Mouse (Mus musculus) forebrain, embryonic 11.5 days (tissue): ENCODE results near the gene Best1. TPM values are rescaled to one million over a fixed set of nuclear protein-coding genes. Genes with fewer than 3 reads are reported as not detected.
A peak's percentile ranks its signal among the peaks of the same experiment; 100 is the strongest.

ENCODE experiments used
- ATAC-seq: fragments of 200-750 bp; cut with Nextera tagmentation; replicated peaks from 2 replicates; pipeline ENCODE4 v1.8.0; 2017; ENCODE audit warnings: moderate TSS enrichment; ENCODE audit not compliant: low FRiP score
- DNase-seq: peaks from one replicate; pipeline ENCODE4 v3.0.0-alpha.2; 2017; ENCODE audit warnings: low spot score
- H3K27ac ChIP-seq: fragments of 300-500 bp; sonication (generic); 2 replicates; pipeline ENCODE4 v1.5.1; 2014; ENCODE audit warnings: low read depth, low read length
- H3K27me3 ChIP-seq: fragments of 300-500 bp; sonication (generic); 2 replicates; pipeline ENCODE4 v1.6.1; 2014; ENCODE audit warnings: mild to moderate bottlenecking, low read length, mixed read lengths; ENCODE audit not compliant: control insufficient read depth, insufficient read depth
- H3K36me3 ChIP-seq: fragments of 300-500 bp; sonication (generic); 2 replicates; pipeline ENCODE4 v1.6.1; 2014; ENCODE audit warnings: mild to moderate bottlenecking, low read length, moderate library complexity, mixed read lengths; ENCODE audit not compliant: control insufficient read depth, insufficient read depth
- H3K4me1 ChIP-seq: fragments of 300-500 bp; sonication (generic); replicated peaks from 2 replicates; pipeline ENCODE4 v1.6.1; 2014; ENCODE audit warnings: low read length, mixed read lengths; ENCODE audit not compliant: control insufficient read depth, insufficient read depth
- H3K4me2 ChIP-seq: fragments of 300-500 bp; sonication (generic); 2 replicates; pipeline ENCODE4 v1.6.1; 2014; ENCODE audit warnings: low read depth, mild to moderate bottlenecking, low read length, moderate library complexity, mixed read lengths; ENCODE audit not compliant: severe bottlenecking
- H3K4me3 ChIP-seq: fragments of 300-500 bp; sonication (generic); 2 replicates; pipeline ENCODE4 v1.5.1; 2014; ENCODE audit warnings: low read depth, low read length
- H3K9ac ChIP-seq: fragments of 300-500 bp; sonication (generic); 2 replicates; pipeline ENCODE4 v1.6.1; 2014; ENCODE audit warnings: low read length
- H3K9me3 ChIP-seq: fragments of 300-500 bp; sonication (generic); 2 replicates; pipeline ENCODE4 v1.6.1; 2016; ENCODE audit warnings: low read length, mixed read lengths; ENCODE audit not compliant: control insufficient read depth
- WGBS: fragments of 180-500 bp; shearing (Covaris S2); extraction: QIAGEN DNeasy Blood & Tissue Kit; methylation state at CpG from one replicate; pipeline ENCODE4 v1.1.7; 2014; 5-methylcytosine and 5-hydroxymethylcytosine counted together
- polyA plus RNA-seq: library from polyadenylated mRNA; unstranded; fragments of >200 nt; fragmentation: Nextera tagmentation; extraction: Ambion mirVana; gene quantifications from 2 replicates; pipeline ENCODE4 v1.2.1, GENCODE M21; 2014

Gene Best1
- polyA plus RNA-seq, 1 experiment from 2014 or later: 0.92 TPM

DNA sequence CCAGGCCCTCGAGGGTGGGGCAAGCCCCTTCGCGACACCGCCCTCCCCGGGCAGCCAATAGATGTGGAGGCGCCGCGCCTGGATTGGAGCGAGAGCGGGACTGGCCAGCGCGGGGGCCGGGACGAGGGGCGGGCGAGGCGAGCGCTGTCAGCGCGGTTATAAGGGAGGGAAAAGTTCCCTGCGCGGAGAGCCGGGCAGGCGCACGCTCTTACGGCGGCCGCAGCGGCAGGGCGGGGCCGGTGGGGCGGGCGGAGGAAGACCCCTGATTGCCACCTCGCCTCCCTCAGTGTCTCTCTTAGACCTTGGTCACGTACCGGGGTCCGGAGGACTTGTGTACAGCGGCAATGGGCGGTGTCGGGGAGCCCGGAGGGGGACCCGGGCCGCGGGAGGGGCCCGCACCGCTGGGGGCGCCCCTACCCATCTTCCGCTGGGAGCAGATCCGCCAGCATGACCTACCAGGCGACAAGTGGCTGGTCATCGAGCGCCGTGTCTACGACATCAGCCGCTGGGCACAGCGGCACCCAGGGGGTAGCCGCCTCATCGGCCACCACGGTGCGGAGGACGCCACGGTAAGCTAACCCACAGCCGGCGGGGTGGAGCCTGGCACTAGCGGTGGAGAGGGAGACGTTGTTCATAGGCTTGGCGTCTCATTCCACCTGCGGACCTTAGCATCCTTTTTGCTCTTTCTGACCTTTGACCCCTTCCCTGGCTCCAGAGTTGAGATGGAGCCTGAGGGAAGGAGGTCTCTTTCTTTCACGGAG, 40.1 kb upstream of the Best1 start, which contains the start of gene Fads3:
TSS of gene Fads3 (plus strand) at position 182 of the 761 bp plus-strand sequence.
- Histone ChIP-seq H3K9ac (peak within 1 kb of the TSS; percentile 63), H3K27me3 (no peaks in the 10 kb centered on the region), H3K27ac (no peak within 1 kb of the TSS), H3K4me2 (peak within 1 kb of the TSS; percentile 98), H3K36me3 (no peaks in the 10 kb centered on the region), H3K4me1 (peaks cover 4% of the 10 kb centered on the region; the same call in 1 of the 2 replicates), H3K9me3 (no peaks in the 10 kb centered on the region), H3K4me3 (peak within 1 kb of the TSS; percentile 59)
- DNase-seq (peak; percentile 89), ATAC-seq (peak; percentile 91)
- WGBS: under 1% methylated on average over 69 of the region's 69 CpGs

- Histone ChIP-seq H3K27me3 (no peaks in the 10 kb centered on the region), H3K27ac (no peak overlapping the region), H3K36me3 (no peaks in the 10 kb centered on the region), H3K4me3 (peak overlapping the region; percentile 59), H3K4me2 (peak overlapping the region; percentile 98), H3K9me3 (no peaks in the 10 kb centered on the region), H3K4me1 (peaks cover 4% of the 10 kb centered on the region; the same call in 1 of the 2 replicates), H3K9ac (peak overlapping the region; percentile 63)
- no peak for DNase-seq
- 4% methylated on average over 20 of the region's 20 CpGs for WGBS
- peak; percentile 4; the same call in 1 of the 2 replicates for ATAC-seq
Observed at GRCm38 (mm10) chr19:10040866-10041387, 39.5 kb upstream of the Best1 start.

DNA sequence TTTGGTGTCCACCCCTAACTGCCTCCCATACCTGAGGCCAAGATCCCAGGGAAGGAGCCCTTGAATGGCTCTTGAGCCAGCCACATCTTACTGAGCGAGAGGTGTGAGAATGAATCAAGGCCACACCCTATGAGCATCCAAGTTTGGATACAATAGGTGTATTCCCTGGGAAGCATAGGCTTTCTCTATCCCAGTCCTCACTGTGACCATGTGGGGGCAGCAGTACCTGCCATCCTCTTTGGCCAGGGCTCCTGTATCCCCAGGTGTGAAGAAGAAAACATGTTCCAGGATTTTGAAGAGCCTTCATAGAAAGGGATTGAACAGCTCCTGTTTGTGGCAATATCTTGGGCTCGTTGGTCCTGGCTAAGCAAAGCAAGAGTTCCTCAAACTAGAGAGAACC, 38.2 kb upstream of the Best1 start:
- H3K27me3 ChIP-seq: no peaks in the 10 kb centered on the region
- no peak overlapping the region for H3K9ac ChIP-seq
- no peak overlapping the region for H3K27ac ChIP-seq
- H3K4me1 ChIP-seq: peaks cover 4% of the 10 kb centered on the region; the same call in 1 of the 2 replicates
- no peak overlapping the region for H3K4me3 ChIP-seq
- H3K4me2 ChIP-seq: no peak overlapping the region
- no peaks in the 10 kb centered on the region for H3K36me3 ChIP-seq
- WGBS: 86% methylated on average over 2 of the region's 2 CpGs
- ATAC-seq (no peak), DNase-seq (no peak)
- H3K9me3 ChIP-seq: no peaks in the 10 kb centered on the region

DNA sequence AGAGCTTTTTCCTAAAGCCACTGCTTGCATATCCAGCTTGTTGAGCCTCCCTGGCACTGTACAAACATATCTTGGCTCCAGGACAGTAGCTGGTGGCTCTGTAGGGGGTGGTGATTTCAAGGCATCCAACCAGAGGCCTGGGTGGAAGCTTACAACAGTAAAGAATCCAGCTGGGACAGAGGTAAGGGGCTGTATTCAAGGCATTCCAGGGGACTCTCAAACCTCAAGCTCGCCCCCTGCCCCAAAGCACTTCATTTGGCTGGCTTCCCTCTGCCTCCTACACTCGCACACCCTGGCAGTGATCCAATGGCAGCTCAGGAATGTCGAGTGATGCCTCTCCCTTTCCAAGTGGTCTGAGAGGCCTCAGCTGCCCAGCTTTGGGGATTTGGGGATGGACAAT, 37.5 kb upstream of the Best1 start:
- no peak overlapping the region for H3K4me2 ChIP-seq
- H3K4me1 ChIP-seq: peaks cover 4% of the 10 kb centered on the region; the same call in 1 of the 2 replicates
- H3K9ac ChIP-seq: no peak overlapping the region
- DNase-seq: no peak
- H3K9me3 ChIP-seq: no peaks in the 10 kb centered on the region
- no peaks in the 10 kb centered on the region for H3K27me3 ChIP-seq
- no peak overlapping the region for H3K27ac ChIP-seq
- 36% methylated on average over 3 of the region's 3 CpGs for WGBS
- no peak overlapping the region for H3K4me3 ChIP-seq
- no peak for ATAC-seq
- no peaks in the 10 kb centered on the region for H3K36me3 ChIP-seq

- Histone ChIP-seq H3K4me3 (no peak overlapping the region), H3K27ac (no peak overlapping the region), H3K36me3 (no peaks in the 10 kb centered on the region), H3K9me3 (no peaks in the 10 kb centered on the region), H3K9ac (no peak overlapping the region), H3K4me1 (peaks cover 4% of the 10 kb centered on the region; the same call in 1 of the 2 replicates), H3K27me3 (no peaks in the 10 kb centered on the region), H3K4me2 (no peak overlapping the region)
- WGBS: 83% methylated on average over 3 of the region's 3 CpGs
- DNase-seq: no peak
- ATAC-seq: no peak
Observed at GRCm38 (mm10) chr19:10038364-10038763, 36.9 kb upstream of the Best1 start.

- Histone ChIP-seq H3K36me3 (no peaks in the 10 kb centered on the region), H3K4me1 (peaks cover 4% of the 10 kb centered on the region; the same call in 1 of the 2 replicates), H3K4me2 (no peak overlapping the region), H3K27ac (no peak overlapping the region), H3K4me3 (no peak overlapping the region), H3K9me3 (no peaks in the 10 kb centered on the region), H3K27me3 (no peaks in the 10 kb centered on the region), H3K9ac (no peak overlapping the region)
- DNase-seq (no peak), ATAC-seq (no peak)
- WGBS: 73% methylated on average over 2 of the region's 2 CpGs
Observed at GRCm38 (mm10) chr19:10037534-10037933, 36.1 kb upstream of the Best1 start.

DNA sequence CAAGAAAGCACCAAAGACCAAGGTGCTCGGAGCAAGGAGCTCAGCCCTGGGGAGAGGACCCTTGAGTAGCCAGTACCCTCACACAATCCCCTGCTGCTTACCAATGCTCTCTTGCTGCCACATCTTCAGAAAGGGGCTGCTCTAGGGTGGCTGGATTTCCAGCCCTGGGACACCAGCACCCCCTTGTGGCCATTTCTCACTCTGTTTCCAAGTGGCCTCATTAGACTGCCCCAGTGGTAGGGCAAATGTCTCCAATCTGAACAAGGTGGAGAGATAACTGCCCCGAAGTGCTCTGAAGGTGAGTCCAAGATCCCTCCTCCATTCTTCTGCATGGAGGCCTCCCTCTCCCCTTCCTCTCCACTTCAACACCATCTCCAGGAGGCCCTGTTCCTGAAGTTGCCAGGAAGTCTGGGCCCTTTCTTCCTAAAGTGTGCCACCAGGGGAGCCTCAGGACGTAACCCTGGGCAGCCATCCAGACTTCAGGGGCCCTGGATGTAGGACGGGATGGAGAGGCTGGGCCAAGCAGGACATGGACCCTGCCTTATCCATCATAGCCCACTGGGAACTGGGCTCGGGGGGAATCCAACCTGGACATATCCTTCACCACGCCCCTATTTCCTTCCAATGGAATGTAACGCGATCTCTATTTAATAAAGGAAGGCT, 33.5 kb upstream of the Best1 start:
- H3K9me3 ChIP-seq: no peaks in the 10 kb centered on the region
- no peaks in the 10 kb centered on the region for H3K27me3 ChIP-seq
- H3K4me1 ChIP-seq: no peaks in the 10 kb centered on the region
- H3K27ac ChIP-seq: no peak overlapping the region
- H3K4me3 ChIP-seq: no peak overlapping the region
- DNase-seq (peak; percentile 90), ATAC-seq (peak; percentile 83)
- WGBS: 56% methylated on average over 8 of the region's 8 CpGs
- no peak overlapping the region for H3K9ac ChIP-seq
- no peaks in the 10 kb centered on the region for H3K36me3 ChIP-seq
- no peak overlapping the region for H3K4me2 ChIP-seq

DNA sequence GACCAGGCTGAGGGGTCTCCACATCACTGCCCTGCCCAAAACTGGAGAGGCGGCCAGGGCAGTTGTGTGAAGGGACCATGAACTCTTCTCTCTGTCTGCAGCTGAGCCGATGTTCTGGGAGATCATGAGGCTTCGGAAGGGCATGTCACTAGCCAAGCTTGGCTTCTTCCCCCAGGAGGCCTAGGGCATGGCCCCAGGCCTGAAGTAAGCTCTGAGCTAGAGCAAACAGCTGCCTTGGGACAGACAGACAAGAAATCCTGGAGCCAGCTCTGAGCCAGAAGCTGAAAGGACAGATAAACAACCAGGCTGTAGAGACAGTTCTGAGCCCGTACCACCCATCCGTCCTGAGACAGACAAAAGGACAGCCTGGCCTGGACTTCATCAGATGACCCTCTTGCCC, 32.9 kb upstream of the Best1 start:
- no peak for ATAC-seq
- Histone ChIP-seq H3K4me1 (no peaks in the 10 kb centered on the region), H3K9me3 (no peaks in the 10 kb centered on the region), H3K36me3 (no peaks in the 10 kb centered on the region), H3K4me2 (no peak overlapping the region), H3K27me3 (no peaks in the 10 kb centered on the region), H3K27ac (no peak overlapping the region), H3K4me3 (no peak overlapping the region), H3K9ac (no peak overlapping the region)
- WGBS: 85% methylated on average over 5 of the region's 5 CpGs
- DNase-seq: no peak
